Mouse (Mus musculus): ENCODE measurements at regions not wholly inside any gene's neighbourhood (a gene's known extent, or its start where the extent isn't known, plus 50 kb on each side); places are given as distances from the start of the nearest gene placed in this dataset.

- Histone ChIP-seq H3K4me3 (replicated peaks; ENCODE audit: insufficient read depth, low read depth, low read length) (no peak overlapping the region), H3K27me3 (ENCODE audit: control insufficient read depth, insufficient read depth, low read length) (no peaks in the 10 kb centered on the region), H3K27ac (ENCODE audit: insufficient read depth, low read length) (no peak overlapping the region), H3K4me1 (ENCODE audit: control insufficient read depth, insufficient read depth, low read length) (no peaks in the 10 kb centered on the region; the same call in 1 of the 2 replicates)
- no peak for DNase-seq
- TF ChIP-seq POLR2A (IDR thresholded peaks at IDR 0.05; ENCODE audit: borderline replicate concordance, insufficient read depth, low read length) (no peak), CTCF (IDR thresholded peaks at IDR 0.05; ENCODE audit: borderline replicate concordance, insufficient read depth, low read depth, low read length) (no peak)
These were observed 248.3 kb downstream of the 1190002N15Rik start for GRCm38 (mm10) chr9:94289546-94289945.

GRCm38 (mm10) chr9:94287559-94287958 lies 250.3 kb downstream of the 1190002N15Rik start:
- no peak overlapping the region for H3K27ac ChIP-seq (ENCODE audit: insufficient read depth, low read length)
- H3K27me3 ChIP-seq (ENCODE audit: control insufficient read depth, insufficient read depth, low read length): no peaks in the 10 kb centered on the region
- no peak overlapping the region for H3K4me3 ChIP-seq (replicated peaks; ENCODE audit: insufficient read depth, low read depth, low read length)
- WGBS: 54% methylated on average over 2 of the region's 2 CpGs
- TF ChIP-seq CTCF (IDR thresholded peaks at IDR 0.05; ENCODE audit: borderline replicate concordance, insufficient read depth, low read depth, low read length): no peak
- no peak for TF ChIP-seq POLR2A (IDR thresholded peaks at IDR 0.05; ENCODE audit: borderline replicate concordance, insufficient read depth, low read length)
- no peak for DNase-seq
- no peaks in the 10 kb centered on the region; the same call in 1 of the 2 replicates for H3K4me1 ChIP-seq (ENCODE audit: control insufficient read depth, insufficient read depth, low read length)

GRCm38 (mm10) chr9:94278657-94279585 lies 259.0 kb downstream of the 1190002N15Rik start:
- WGBS: 35% methylated on average over 4 of the region's 4 CpGs
- no peak for TF ChIP-seq CTCF (IDR thresholded peaks at IDR 0.05; ENCODE audit: borderline replicate concordance, insufficient read depth, low read depth, low read length)
- TF ChIP-seq POLR2A (IDR thresholded peaks at IDR 0.05; ENCODE audit: borderline replicate concordance, insufficient read depth, low read length): peak; percentile 30; the same call in 1 of the 2 replicates
- Histone ChIP-seq H3K4me3 (replicated peaks; ENCODE audit: insufficient read depth, low read depth, low read length) (no peak overlapping the region), H3K27me3 (ENCODE audit: control insufficient read depth, insufficient read depth, low read length) (no peaks in the 10 kb centered on the region), H3K27ac (ENCODE audit: insufficient read depth, low read length) (peak overlapping the region; percentile 25; the same call in 1 of the 2 replicates), H3K4me1 (ENCODE audit: control insufficient read depth, insufficient read depth, low read length) (peaks cover 13% of the 10 kb centered on the region; the same call in 1 of the 2 replicates)
- DNase-seq: peak; percentile 92 to 96

- peak in 1 of 2 experiments; percentile 32 for DNase-seq
- Histone ChIP-seq H3K27ac (ENCODE audit: insufficient read depth, low read length) (no peak overlapping the region), H3K4me1 (ENCODE audit: control insufficient read depth, insufficient read depth, low read length) (peaks cover 13% of the 10 kb centered on the region; the same call in 1 of the 2 replicates), H3K27me3 (ENCODE audit: control insufficient read depth, insufficient read depth, low read length) (no peaks in the 10 kb centered on the region), H3K4me3 (replicated peaks; ENCODE audit: insufficient read depth, low read depth, low read length) (no peak overlapping the region)
- WGBS: 54% methylated on average over 3 of the region's 3 CpGs
- no peak for TF ChIP-seq POLR2A (IDR thresholded peaks at IDR 0.05; ENCODE audit: borderline replicate concordance, insufficient read depth, low read length)
- no peak for TF ChIP-seq CTCF (IDR thresholded peaks at IDR 0.05; ENCODE audit: borderline replicate concordance, insufficient read depth, low read depth, low read length)
These were observed 260.8 kb downstream of the 1190002N15Rik start for GRCm38 (mm10) chr9:94277096-94277495.

GRCm38 (mm10) chr9:94269213-94269612 lies 268.7 kb downstream of the 1190002N15Rik start:
- Histone ChIP-seq H3K4me1 (ENCODE audit: control insufficient read depth, insufficient read depth, low read length) (no peaks in the 10 kb centered on the region), H3K27me3 (ENCODE audit: control insufficient read depth, insufficient read depth, low read length) (no peaks in the 10 kb centered on the region), H3K27ac (ENCODE audit: insufficient read depth, low read length) (no peak overlapping the region), H3K4me3 (replicated peaks; ENCODE audit: insufficient read depth, low read depth, low read length) (no peak overlapping the region)
- 93% methylated on average over 5 of the region's 5 CpGs for WGBS
- no peak for TF ChIP-seq CTCF (IDR thresholded peaks at IDR 0.05; ENCODE audit: borderline replicate concordance, insufficient read depth, low read depth, low read length)
- no peak for TF ChIP-seq POLR2A (IDR thresholded peaks at IDR 0.05; ENCODE audit: borderline replicate concordance, insufficient read depth, low read length)
- no peak for DNase-seq

- Histone ChIP-seq H3K27ac (ENCODE audit: insufficient read depth, low read length) (no peak overlapping the region), H3K4me3 (replicated peaks; ENCODE audit: insufficient read depth, low read depth, low read length) (no peak overlapping the region), H3K27me3 (ENCODE audit: control insufficient read depth, insufficient read depth, low read length) (no peaks in the 10 kb centered on the region), H3K4me1 (ENCODE audit: control insufficient read depth, insufficient read depth, low read length) (no peaks in the 10 kb centered on the region)
- TF ChIP-seq POLR2A (IDR thresholded peaks at IDR 0.05; ENCODE audit: borderline replicate concordance, insufficient read depth, low read length): no peak
- no peak for TF ChIP-seq CTCF (IDR thresholded peaks at IDR 0.05; ENCODE audit: borderline replicate concordance, insufficient read depth, low read depth, low read length)
- 98% methylated on average over 1 of the region's 1 CpGs for WGBS
- DNase-seq: no peak
These were observed 270.6 kb downstream of the 1190002N15Rik start for GRCm38 (mm10) chr9:94267243-94267642.

GRCm38 (mm10) chr9:94239479-94240241 lies 298.2 kb downstream of the 1190002N15Rik start:
- TF ChIP-seq CTCF (IDR thresholded peaks at IDR 0.05; ENCODE audit: borderline replicate concordance, insufficient read depth, low read depth, low read length) (no peak), POLR2A (IDR thresholded peaks at IDR 0.05; ENCODE audit: borderline replicate concordance, insufficient read depth, low read length) (no peak)
- H3K4me3 ChIP-seq (replicated peaks; ENCODE audit: insufficient read depth, low read depth, low read length): no peak overlapping the region
- no peak overlapping the region for H3K27ac ChIP-seq (ENCODE audit: insufficient read depth, low read length)
- no peaks in the 10 kb centered on the region for H3K27me3 ChIP-seq (ENCODE audit: control insufficient read depth, insufficient read depth, low read length)
- no peaks in the 10 kb centered on the region for H3K4me1 ChIP-seq (ENCODE audit: control insufficient read depth, insufficient read depth, low read length)
- DNase-seq: no peak
- WGBS: 88% methylated on average over 8 of the region's 8 CpGs

Measured in cerebellum, adult 2 months (tissue).